Mouse (Mus musculus) erythroblast, embryonic 14.5 days (primary cell): ENCODE measurements around the gene Suz12.

Source experiments
- GATA1 ChIP-seq: IDR thresholded peaks from 2 replicates; pipeline ENCODE4 v1.6.1; 2012; ENCODE audit warnings: low read length, inconsistent platforms, mixed read lengths
- TAL1 ChIP-seq: IDR thresholded peaks from 3 replicates; pipeline ENCODE4 v1.6.1; 2012; ENCODE audit warnings: low read length, inconsistent platforms, mixed read lengths

GRCm38 (mm10) chr11:80079751-80080150 is 86.8 kb downstream of the Suz12 start:
- TF ChIP-seq TAL1 (no peak), GATA1 (peak; percentile 32; the same call in 1 of the 2 replicates)
